Mouse (Mus musculus) ovary, postnatal 14 days (tissue): ENCODE data around the gene Apc2.

Experiments
- DNase-seq: peaks from one replicate; pipeline ENCODE4 v3.0.0; 2022; ENCODE audit warnings: low spot score

Apc2 gene

DNA sequence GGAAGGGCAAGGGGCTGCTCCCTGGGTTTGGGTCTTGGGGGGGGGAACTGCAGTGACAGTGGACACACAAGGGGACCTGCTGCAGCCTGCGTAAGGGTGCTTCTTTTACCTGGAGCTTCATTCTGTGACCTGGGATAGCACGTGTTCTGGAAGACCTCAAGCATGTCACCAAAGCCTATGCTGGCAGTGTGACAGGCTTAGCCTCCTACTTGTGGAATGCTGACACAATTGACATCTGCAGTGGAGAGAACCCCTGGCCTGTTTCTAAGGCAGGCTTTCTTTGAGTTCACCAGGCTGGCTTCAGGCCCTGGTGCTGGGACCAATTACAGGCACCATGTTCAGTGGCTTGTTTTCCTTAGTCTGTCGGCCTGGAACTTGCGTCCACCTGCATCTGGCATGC is 1.5 kb upstream of the Apc2 start:
- no peak for DNase-seq

DNA sequence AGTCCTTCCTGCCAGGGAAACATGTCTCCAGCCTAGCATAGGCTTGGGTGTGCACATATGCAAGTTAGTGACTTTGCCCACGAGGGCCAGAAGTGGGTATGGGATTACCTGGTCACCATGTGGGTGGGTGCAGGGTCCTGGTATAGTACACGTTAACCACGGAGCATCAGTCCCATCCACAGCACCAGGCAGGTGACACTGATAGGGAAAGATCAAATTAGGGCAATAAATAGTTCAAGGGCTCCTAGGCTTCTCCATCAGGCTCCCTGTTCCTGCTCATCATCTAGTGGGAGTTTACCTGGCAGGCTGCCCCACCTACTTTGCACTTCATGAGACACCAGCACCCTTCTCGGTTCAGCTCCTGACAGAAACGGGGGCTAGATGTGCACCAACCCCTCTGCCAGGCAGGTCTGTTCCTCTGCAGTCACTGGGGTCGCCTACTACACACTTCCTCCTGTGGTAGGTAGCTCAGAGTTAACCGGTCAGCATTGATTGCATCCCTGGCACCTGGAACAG is 931 bp upstream of the Apc2 start:
- DNase-seq, result no peak

DNA sequence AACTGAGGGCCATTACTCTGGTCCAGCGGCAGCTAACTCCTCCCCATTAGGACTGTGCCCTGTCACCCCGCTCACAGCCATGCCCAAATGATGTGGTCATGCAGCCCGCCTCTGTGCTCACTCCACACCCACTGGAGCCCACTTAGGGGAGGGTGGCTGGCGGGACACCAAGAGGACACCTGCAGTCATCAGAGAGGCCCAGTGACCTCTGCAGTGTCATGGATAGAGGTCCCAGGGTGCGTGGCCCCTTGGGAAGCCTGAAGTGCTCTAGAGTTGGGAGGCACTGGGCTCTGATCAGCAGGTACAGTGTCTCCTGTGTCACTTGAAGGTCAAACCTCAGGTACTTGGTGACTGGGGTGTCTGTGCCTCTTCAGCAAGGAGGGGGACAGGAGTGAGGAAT is 1.0 kb downstream of the Apc2 start:
- DNase-seq, result no peak

DNA sequence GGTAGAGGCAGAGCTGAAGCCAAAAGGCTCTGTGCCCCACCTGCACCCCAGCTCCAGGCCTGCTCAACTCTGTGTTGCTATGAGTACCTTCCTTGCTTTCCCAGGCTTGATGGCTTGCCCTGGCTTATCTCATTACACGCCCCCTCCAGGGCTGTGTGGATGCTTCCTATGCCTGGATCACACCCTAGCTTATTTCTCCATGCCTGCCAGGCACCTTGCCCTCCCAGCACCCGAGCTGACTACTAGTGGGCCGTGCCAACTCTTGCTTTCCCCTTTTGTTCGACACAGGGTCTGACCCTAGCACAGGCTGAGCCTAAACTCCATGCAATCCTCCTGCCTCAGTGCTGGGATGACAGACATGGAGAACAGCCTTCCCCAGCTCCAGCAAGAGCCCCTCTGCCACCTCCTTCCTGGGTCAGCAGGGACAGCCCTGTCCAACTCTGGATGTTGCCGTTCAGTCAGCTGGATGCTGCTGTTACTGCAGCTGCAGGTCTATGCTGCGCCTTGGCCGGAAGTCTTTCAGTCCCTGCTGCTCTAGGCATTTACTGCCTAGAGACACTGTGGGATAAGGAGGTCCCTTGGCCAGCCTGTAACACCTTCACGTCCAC is 1.9 kb downstream of the Apc2 start:
- no peak for DNase-seq

DNA sequence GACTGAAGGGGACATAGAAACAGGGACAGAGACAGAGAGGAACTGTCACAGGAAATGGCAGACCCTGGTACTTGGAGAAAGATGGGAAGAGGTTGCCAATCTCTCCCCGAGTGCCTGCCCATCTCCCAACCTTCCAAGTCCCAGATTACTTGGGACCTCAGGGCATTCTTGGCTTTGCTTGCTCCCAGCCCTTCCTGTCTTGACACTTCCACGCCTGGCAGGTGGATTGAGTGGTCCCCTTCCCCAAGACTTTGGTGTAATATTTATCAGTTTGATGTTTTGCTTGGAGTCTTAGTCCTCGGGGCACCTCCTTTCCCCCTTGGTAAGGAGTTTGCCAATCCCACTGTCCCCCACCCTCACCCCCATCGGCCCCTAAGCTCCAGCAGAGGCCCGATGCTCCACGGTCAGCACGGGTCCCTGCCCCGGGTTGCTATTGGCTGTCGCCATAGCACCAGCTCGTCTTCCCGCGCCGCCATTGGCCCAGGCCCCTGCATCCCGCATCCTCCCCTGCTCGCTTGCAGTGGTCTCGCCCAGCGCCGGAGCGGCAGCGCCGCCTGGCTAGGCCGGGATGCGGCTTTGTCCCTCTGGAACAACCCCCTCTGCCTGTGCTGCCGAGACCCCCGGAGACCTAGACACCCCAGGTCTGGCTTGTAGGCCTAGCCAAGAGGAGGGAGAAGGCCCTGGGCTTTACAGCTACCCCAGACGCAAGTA is 2.9 kb downstream of the Apc2 start:
- no peak for DNase-seq

DNA sequence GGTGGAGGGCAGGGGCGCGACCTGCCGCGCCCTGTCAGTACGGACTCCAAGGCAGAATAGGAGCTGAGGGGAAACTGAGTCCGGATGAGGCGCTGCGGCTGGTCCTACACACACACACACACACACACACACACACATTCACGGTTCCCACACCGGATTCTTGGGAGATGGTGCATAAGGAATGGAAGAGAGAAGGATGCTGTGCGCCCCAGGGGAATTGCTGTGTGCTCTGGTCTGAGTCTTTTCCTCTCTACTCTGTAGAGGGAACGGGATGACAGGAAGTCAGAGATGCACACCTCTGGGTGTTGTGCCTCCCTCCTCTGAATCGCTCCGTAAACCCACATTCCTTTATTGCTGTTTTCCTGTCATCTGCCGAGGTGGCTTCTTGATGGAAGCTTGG is 3.5 kb downstream of the Apc2 start:
- no peak for DNase-seq

DNA sequence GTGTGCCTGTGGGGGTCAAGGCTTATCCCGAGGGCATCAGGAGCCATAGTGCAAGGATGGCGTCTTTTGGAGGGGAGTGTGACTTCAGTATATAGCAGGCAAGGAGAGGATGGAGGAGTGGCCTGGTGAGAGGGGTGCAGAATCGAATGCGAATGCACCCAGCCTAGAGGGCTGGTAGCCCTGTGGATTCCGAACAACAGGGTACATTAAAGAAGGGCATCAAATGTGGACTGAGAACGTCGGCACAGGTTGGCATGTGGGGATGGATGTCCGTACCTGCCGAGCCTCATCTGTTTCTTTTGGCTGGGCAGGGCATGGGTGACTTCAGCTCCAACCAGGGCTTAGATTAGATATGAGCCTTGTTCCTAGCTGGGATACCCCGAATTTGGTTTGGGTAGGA is 4.0 kb downstream of the Apc2 start:
- no peak for DNase-seq

DNA sequence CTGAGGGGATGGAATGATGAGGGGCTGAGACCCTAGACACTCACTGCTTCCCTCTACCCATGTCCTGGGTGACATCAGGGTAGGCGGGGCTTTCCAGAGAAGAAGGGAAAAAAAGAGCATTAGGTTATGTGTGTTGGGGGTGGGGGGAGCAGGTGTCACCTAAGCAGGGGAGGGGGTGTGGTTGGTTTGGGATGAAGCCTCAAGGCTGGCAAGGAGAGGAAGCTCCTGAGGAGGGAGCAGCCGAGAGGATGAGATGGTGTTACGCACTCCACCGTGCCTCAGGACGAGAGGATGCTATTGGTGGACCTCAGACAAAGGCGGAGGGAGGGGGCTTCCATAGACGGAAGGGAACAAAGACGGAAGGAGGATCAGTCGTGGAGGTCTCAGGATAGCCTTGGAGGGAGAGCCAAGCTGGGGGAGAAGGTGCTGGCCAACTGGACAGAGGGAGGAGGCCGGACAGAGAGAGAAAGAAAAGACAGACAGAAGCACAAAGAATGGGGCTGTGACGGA is 5.0 kb downstream of the Apc2 start:
- DNase-seq, result no peak

DNA sequence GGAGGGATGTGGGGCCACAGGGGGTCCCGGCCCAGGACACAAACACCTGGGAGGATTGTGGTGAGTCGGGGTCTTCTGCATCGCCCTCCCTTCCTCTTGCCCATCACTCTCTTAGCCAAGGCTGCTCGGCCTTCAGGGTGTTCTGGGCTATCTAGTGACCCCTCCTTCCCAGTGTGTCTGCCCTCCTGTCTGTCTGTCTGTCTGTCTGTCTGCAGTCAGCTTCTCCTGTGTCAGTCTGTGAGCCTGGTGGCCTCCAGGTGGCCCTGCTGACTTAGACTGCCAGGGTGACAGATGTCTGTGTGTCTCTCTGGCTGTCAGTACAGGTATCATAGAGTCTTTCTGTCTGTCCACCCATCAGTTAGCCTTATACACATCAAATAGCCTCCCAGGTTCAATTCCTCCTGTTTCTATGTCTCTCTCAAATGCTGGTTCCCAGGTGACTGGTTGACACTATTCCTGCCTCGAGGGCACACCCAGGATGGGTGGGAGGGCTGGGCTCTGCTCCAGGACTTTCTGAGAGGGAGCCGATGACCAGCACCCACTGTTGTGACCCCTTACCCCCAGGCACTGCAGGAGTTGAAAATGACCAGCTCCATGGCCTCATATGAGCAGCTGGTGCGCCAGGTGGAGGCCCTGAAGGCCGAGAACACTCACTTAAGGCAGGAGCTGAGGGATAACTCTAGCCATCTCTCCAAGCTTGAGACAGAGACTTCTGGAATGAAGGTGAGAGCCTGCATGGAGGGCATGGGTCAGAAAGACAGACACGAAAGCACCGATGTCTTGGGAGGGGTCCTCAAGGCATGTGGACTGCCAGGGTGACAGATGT is 5.7 kb downstream of the Apc2 start:
- DNase-seq, result no peak

DNA sequence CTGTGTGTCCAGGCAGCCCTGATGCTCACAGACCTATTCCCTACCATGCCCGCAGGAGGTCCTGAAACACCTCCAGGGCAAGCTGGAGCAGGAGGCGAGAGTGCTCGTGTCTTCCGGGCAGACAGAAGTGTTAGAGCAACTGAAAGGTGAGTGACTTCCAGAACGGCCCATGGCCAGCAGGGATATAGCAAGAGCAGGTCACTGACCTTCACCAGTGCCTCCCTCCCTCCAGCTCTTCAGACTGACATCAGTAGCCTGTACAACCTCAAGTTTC is 6.2 kb downstream of the Apc2 start:
- DNase-seq, result no peak

DNA sequence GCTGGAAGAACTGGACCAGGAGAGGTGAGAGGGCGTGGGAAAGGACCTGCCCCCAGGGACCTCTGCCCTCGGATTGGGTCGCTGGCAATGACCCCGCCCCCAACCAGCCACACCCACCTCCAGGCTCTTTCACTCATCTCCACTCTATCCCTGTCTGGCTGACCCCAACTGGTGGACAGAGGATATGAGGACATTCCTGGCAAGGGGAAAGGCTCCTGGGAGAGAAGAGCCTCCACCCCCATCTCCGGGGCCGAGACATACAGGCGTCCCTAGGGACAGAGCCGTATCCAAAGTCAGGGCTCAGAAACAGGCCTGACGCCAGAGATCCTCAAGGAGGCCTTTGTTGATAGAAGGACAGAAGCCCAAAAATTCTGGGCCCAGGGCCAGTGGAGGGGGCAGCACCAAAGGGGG is 6.7 kb downstream of the Apc2 start:
- peak; percentile 57 for DNase-seq

DNA sequence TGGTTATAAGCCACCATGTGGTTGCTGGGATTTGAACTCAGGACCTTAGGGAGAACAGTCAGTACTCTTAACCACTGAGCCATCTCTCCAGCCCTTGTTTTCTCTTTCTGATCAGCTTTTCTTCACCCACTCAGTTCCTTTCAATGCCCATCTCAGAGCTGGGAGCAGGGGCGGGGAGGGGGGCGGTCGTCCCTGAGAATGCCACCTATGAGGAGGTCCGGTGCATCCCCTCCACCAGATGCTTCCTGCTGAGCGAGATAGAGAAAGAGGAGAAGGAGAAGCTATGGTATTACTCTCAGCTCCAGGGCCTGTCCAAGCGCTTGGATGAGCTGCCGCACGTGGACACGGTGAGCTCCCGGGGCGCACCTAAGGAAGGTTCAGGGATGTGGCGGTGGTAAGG is 8.7 kb downstream of the Apc2 start:
- DNase-seq, result no peak

DNA sequence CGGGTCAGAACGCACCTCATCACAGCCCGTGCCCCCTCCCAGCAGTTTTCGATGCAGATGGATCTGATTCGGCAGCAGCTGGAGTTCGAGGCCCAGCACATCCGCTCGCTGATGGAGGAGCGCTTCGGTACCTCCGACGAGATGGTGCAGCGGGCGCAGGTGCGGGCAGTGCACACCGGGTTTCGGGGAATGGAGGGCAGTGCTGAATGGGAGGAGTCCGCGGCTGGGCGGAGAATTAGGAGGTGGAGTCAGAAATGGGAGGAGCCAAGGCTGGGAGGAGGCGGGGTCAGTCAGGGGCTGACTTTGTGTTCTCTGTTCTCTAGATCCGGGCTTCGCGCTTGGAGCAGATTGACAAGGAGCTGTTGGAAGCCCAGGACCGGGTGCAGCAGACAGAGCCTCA is 9.1 kb downstream of the Apc2 start:
- no peak for DNase-seq

DNA sequence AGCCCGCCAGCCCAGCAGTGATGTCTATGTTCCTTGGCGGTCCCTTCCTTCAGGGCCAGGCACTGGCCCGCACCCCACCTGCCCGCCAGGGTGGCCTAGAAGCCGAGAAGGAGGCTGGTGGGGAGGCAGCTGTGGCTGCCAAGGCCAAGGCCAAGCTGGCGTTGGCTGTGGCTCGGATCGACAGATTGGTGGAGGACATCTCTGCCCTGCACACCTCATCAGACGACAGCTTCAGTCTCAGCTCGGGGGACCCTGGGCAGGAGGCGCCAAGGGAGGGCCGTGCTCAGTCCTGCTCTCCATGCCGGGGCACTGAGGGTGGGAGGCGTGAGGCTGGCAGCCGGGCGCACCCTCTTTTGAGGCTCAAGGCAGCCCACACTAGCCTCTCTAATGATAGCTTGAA is 15.8 kb downstream of the Apc2 start:
- no peak for DNase-seq

DNA sequence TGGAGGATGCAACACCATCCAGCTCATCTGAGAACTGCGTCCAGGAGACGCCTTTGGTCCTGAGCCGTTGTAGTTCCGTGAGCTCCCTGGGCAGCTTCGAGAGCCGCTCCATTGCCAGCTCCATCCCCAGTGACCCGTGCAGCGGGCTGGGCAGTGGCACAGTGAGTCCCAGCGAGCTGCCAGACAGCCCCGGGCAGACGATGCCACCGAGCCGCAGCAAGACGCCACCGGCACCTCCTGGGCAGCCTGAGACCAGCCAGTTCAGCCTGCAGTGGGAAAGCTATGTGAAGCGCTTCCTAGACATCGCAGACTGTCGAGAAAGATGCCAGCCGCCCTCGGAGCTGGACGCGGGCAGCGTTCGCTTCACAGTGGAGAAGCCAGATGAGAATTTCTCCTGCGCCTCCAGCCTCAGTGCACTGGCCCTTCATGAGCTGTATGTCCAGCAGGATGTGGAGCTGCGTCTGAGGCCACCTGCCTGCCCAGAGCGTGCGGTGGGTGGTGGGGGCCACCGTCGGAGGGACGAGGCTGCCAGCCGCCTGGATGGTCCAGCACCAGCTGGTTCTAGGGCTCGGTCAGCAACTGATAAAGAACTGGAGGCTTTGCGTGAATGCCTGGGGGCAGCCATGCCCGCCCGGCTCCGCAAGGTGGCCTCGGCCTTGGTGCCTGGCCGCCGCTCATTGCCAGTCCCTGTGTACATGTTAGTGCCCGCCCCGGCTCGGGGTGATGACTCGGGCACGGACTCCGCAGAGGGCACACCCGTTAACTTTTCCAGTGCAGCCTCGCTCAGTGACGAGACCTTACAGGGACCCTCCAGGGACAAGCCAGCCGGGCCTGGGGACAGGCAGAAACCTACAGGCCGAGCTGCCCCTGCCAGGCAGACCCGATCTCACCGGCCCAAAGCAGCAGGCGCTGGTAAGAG is 17.1 kb downstream of the Apc2 start:
- no peak for DNase-seq

DNA sequence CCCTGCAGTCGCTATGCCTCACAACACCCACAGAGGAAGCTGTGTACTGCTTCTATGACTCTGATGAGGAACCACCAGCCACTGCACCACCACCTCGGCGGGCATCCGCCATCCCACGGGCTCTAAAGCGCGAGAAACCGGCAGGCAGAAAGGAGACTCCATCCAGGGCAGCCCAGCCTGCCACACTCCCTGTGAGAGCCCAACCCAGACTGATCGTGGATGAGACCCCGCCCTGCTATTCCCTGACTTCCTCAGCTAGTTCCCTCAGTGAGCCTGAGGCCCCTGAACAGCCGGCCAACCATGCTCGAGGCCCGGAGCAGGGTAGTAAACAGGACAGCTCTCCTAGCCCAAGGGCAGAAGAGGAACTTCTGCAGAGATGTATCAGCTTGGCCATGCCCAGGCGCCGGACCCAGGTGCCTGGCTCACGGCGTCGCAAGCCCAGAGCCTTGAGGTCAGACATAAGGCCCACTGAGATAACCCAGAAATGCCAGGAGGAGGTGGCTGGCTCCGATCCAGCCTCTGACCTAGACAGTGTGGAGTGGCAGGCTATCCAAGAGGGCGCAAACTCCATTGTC is 17.9 kb downstream of the Apc2 start:
- no peak for DNase-seq

DNA sequence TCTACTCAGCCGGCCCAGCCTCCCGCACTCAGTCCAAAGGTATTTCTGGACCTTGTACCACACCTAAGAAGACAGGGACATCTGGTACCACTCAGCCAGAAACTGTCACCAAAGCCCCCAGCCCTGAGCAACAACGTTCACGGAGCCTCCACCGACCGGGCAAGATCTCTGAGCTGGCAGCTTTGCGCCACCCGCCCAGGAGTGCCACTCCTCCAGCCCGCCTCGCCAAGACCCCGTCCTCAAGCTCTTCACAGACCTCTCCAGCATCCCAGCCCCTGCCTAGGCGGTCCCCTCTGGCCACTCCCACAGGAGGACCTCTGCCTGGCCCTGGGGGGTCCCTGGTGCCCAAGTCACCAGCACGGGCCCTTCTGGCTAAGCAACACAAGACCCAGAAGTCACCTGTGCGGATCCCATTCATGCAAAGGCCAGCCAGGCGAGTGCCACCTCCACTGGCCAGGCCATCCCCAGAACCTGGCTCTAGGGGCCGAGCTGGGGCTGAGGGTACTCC is 18.8 kb downstream of the Apc2 start:
- DNase-seq, result no peak

DNA sequence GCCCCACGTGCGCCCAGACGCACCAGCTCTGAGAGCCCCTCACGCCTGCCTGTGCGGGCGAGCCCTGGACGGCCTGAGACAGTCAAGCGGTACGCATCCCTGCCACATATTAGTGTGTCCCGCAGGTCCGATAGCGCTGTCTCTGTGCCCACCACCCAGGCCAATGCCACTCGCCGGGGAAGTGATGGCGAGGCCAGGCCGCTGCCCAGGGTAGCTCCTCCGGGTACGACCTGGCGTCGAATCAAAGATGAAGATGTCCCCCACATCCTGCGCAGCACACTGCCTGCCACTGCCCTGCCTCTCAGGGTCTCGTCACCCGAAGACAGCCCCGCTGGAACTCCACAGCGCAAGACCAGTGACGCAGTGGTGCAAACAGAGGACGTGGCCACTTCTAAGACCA is 19.5 kb downstream of the Apc2 start:
- no peak for DNase-seq

DNA sequence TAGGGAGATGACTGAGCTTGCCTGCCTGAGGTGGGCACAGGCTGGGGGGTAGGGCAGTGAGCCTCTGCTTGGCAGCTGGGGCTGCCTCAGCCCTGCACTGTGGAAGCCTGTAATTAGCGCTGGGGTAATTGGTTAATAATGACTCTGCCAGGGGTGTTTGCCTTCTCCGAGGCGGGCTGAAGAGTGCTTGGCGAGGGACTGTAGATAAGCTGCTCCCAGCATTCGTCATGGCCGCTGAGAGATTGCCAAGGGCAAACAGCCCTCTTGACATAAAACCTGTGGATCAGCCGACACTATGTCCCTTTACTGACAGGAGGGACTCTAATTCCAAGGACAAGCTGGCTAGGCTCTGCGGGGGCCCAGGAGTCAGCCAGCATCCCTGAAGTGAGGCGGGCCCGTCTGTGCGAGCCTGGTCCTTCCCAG is 20.6 kb downstream of the Apc2 start:
- no peak for DNase-seq

DNA sequence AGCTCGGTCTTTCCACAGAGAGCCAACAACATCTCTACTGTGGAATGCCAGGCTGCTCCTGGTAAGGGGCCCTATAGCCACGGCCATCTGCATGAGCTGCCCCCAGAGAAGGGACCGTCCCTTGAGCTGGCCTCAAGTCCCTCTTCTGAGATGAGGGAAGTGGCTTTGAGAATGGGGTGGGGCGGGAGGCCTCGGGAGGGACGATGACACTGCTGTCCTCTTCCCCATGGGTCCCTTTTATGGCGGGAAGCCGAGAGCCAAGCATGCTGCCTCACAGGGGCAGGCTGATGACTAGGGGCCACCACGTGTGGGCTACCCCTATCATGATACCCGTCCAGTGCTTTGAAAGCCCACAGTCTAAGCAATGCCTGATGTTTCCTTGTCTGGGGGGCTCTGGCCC is 21.2 kb downstream of the Apc2 start:
- no peak for DNase-seq

DNA sequence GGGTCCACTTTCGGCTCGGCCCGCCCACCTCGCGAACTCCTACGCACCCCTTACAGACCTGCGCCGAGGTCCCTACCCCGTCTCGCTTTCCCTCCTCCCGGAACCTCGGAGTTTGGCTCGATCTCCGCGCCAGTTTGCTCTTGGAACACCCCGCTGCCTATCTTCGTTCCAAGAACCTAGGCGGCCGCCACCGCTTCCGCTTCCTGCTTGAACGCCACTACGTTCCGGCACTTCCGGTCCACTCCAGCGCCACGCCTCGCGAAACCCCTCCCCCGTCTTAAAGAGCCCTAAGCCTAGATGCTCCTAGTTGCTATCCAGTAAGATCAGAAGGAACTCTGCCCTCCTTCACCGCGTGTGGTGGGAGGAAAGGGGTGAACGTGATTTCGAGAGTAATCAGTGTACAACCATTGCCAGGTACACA is 24.6 kb downstream of the Apc2 start, which contains the start of gene 2310011J03Rik:
TSS of gene 2310011J03Rik (minus strand) at position 198 of the 421 bp plus-strand sequence.
- DNase-seq, result peak; percentile 79
